Mouse (Mus musculus): Measurements from ENCODE around the gene Mitf. TPM values are rescaled to one million over a fixed set of nuclear protein-coding genes. Genes with fewer than 3 reads are reported as not detected.

Gene Mitf
- total and polyA plus RNA-seq, 2 experiments from 2014 or later, result 2.6 to 7.0 TPM

DNA sequence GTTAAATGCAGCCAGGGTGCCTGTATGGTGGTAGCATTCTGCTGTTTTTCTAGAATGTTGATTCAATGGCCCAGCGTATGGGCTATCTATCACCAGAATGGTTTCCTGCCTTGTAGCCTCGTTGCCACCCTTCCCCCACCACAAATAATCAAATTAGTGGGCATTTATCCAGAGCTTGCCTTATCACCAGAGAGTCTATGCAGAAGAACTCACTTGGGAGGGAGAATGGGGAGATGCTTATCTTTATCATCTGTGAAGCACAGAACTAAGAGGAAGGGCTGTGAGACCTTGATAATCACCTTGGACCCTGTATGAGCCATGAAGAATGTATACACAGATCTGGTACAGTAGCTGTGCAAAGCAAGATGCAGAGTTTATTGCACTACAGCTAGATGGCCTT, 70.1 kb downstream of the Mitf start:
- TF ChIP-seq CTCF (IDR thresholded peaks at IDR 0.05; ENCODE audit: low read depth), result no peak
- no peak overlapping the region for H3K27ac ChIP-seq
- no peaks in the 10 kb centered on the region for H3K9me3 ChIP-seq (ENCODE audit: low read length)
- no peaks in the 10 kb centered on the region for H3K27me3 ChIP-seq (ENCODE audit: insufficient read depth, low read length)
- H3K9ac ChIP-seq (replicated peaks; ENCODE audit: low read length), result no peak overlapping the region
- ATAC-seq, result no peak
- H3K4me2 ChIP-seq (ENCODE audit: low read depth, low read length), result no peak overlapping the region
- H3K36me3 ChIP-seq (ENCODE audit: insufficient read depth, low read length), result no peaks in the 10 kb centered on the region
- 72% methylated on average over 2 of the region's 2 CpGs for WGBS
- no peaks in the 10 kb centered on the region for H3K4me1 ChIP-seq (ENCODE audit: insufficient read depth, low read length)
- no peak for DNase-seq (ENCODE audit: low spot score)
- H3K4me3 ChIP-seq (ENCODE audit: low read length), result no peak overlapping the region

DNA sequence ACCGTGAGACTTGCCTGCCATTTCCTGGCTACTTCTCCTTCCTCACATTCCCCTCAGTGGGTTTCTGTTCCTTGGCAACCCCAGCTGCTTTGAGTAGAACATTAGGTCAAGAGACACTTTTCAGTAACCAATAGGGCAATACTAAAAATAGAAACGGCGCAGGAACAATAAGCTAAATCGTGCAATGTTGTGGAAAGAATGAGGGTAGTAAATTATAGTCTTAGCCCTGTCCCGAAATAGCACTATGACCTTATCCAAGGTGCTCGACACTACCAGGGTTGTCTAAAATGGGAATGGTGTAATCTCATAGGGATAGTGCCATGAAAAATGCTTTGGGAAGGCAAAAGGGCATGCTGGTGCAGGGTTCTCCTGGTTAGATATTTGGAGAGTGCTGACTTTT, 70.6 kb downstream of the Mitf start:
- Histone ChIP-seq H3K36me3 (ENCODE audit: insufficient read depth, low read length) (no peaks in the 10 kb centered on the region), H3K9ac (replicated peaks; ENCODE audit: low read length) (no peak overlapping the region), H3K4me2 (ENCODE audit: low read depth, low read length) (no peak overlapping the region), H3K4me3 (ENCODE audit: low read length) (no peak overlapping the region), H3K9me3 (ENCODE audit: low read length) (no peaks in the 10 kb centered on the region), H3K4me1 (ENCODE audit: insufficient read depth, low read length) (no peaks in the 10 kb centered on the region), H3K27ac (no peak overlapping the region), H3K27me3 (ENCODE audit: insufficient read depth, low read length) (no peaks in the 10 kb centered on the region)
- DNase-seq (ENCODE audit: low spot score), result peak; percentile 23
- 35% methylated on average over 6 of the region's 6 CpGs for WGBS
- ATAC-seq, result no peak
- no peak for TF ChIP-seq CTCF (IDR thresholded peaks at IDR 0.05; ENCODE audit: low read depth)

DNA sequence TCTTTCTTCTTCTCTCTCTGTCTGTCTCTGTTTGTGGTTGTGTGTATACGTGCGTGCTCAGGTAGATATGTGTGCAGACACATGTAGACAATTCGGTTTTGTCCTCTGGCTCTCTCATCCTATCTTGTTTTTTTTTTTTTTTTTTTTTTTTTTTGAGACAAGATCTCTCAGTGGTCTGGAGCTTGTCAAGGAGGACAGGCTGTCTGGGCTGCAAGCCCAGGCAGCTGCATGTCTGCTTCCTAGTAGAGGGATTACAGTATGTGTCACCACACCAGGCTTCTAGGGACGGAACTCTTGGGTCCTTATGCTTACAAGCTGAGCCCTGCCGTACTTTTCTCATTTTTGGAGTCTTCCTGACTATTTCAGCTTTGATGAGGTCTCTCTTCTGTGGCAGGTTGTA, 73.5 kb downstream of the Mitf start:
- WGBS, result 77% methylated on average over 5 of the region's 5 CpGs
- no peak for ATAC-seq

DNA sequence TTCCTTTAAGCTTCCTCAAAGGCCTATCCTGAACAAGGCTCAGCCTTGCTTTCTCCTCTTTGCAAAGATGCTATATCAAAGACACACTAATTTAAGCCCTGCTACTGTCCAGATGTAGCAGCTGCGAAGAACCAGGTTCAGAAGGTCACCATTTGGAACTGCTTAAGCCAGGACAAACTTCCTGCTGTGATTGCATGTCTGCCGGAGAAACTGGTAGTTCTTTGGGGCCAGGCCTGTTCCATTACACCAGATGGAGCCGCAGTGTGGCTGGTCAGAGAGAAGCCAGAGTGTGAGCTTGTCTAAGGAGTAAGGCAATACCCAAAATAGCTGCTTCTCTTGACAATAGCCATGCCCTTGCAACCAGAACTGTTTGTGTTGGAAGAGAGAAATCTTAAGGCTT, 75.1 kb downstream of the Mitf start:
- H3K9ac ChIP-seq (replicated peaks; ENCODE audit: low read length), result no peak overlapping the region
- H3K4me2 ChIP-seq (ENCODE audit: low read depth, low read length), result no peak overlapping the region
- no peaks in the 10 kb centered on the region for H3K36me3 ChIP-seq (ENCODE audit: insufficient read depth, low read length)
- H3K27me3 ChIP-seq (ENCODE audit: insufficient read depth, low read length), result no peaks in the 10 kb centered on the region
- 52% methylated on average over 3 of the region's 3 CpGs for WGBS
- no peak for DNase-seq (ENCODE audit: low spot score)
- H3K9me3 ChIP-seq (ENCODE audit: low read length), result no peaks in the 10 kb centered on the region
- no peak overlapping the region for H3K27ac ChIP-seq
- no peaks in the 10 kb centered on the region for H3K4me1 ChIP-seq (ENCODE audit: insufficient read depth, low read length)
- no peak overlapping the region for H3K4me3 ChIP-seq (ENCODE audit: low read length)
- TF ChIP-seq CTCF (IDR thresholded peaks at IDR 0.05; ENCODE audit: low read depth), result no peak
- ATAC-seq, result no peak

More for the DNA sequence above, 73.5 kb downstream of the Mitf start:
- no peaks in the 10 kb centered on the region for H3K4me1 ChIP-seq (ENCODE audit: insufficient read depth, low read length)
- TF ChIP-seq CTCF (IDR thresholded peaks at IDR 0.05; ENCODE audit: low read depth), result no peak
- H3K4me3 ChIP-seq (ENCODE audit: low read length), result no peak overlapping the region
- H3K9me3 ChIP-seq (ENCODE audit: low read length), result no peaks in the 10 kb centered on the region
- no peaks in the 10 kb centered on the region for H3K27me3 ChIP-seq (ENCODE audit: insufficient read depth, low read length)
- H3K27ac ChIP-seq, result no peak overlapping the region
- no peak overlapping the region for H3K9ac ChIP-seq (replicated peaks; ENCODE audit: low read length)
- no peak overlapping the region for H3K4me2 ChIP-seq (ENCODE audit: low read depth, low read length)
- no peaks in the 10 kb centered on the region for H3K36me3 ChIP-seq (ENCODE audit: insufficient read depth, low read length)
- DNase-seq (ENCODE audit: low spot score), result no peak

DNA sequence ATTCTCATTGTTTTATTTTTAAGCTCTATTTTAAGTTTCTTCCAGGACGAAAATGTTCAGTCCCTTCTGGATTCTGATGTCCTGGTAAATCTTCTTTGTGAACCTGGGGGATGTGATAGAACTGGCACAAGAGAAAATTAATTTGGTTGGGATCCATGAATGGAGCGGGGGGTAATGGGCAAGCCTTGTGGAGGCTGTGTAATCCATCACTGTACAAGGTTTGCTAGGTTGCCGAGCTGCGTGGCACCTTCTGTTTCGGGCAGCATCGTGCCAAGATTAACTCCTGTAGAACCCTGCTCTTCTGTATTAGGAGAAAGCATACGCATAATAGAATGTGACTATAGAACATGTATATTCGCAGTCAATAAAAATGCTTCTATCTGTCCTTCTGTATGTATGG, 76.1 kb downstream of the Mitf start:
- Histone ChIP-seq H3K27me3 (ENCODE audit: insufficient read depth, low read length) (no peaks in the 10 kb centered on the region), H3K27ac (no peak overlapping the region), H3K9me3 (ENCODE audit: low read length) (no peaks in the 10 kb centered on the region), H3K4me2 (ENCODE audit: low read depth, low read length) (no peak overlapping the region), H3K4me1 (ENCODE audit: insufficient read depth, low read length) (no peaks in the 10 kb centered on the region), H3K36me3 (ENCODE audit: insufficient read depth, low read length) (no peaks in the 10 kb centered on the region), H3K4me3 (ENCODE audit: low read length) (no peak overlapping the region), H3K9ac (replicated peaks; ENCODE audit: low read length) (no peak overlapping the region)
- no peak for TF ChIP-seq CTCF (IDR thresholded peaks at IDR 0.05; ENCODE audit: low read depth)
- no peak for ATAC-seq
- WGBS, result 56% methylated on average over 8 of the region's 8 CpGs
- DNase-seq (ENCODE audit: low spot score), result peak; percentile 57

DNA sequence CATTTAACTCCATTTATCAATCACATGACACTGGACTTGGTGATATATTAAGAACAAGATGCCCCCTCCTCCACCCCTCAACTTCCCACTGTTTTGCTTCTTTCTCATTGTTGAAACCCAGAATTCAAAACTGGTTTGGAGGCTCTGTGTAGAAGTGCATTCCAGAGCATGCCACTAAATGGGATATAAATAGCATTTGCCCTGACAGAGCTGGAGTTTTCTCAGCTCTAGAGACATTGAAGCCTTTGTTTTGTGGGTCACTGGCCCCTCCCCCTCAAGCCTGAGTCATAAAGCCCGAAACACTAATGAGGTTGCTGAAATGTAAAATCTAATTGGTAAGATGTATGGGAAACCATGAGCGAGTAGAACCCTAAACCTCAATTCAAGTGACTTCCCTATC, 76.6 kb downstream of the Mitf start:
- DNase-seq (ENCODE audit: low spot score) (peak; percentile 22), ATAC-seq (no peak)
- no peaks in the 10 kb centered on the region for H3K4me1 ChIP-seq (ENCODE audit: insufficient read depth, low read length)
- WGBS, result 25% methylated on average over 2 of the region's 2 CpGs
- H3K9me3 ChIP-seq (ENCODE audit: low read length), result no peaks in the 10 kb centered on the region
- H3K4me3 ChIP-seq (ENCODE audit: low read length), result no peak overlapping the region
- no peaks in the 10 kb centered on the region for H3K36me3 ChIP-seq (ENCODE audit: insufficient read depth, low read length)
- H3K27ac ChIP-seq, result no peak overlapping the region
- no peak overlapping the region for H3K4me2 ChIP-seq (ENCODE audit: low read depth, low read length)
- no peak overlapping the region for H3K9ac ChIP-seq (replicated peaks; ENCODE audit: low read length)
- no peaks in the 10 kb centered on the region for H3K27me3 ChIP-seq (ENCODE audit: insufficient read depth, low read length)
- TF ChIP-seq CTCF (IDR thresholded peaks at IDR 0.05; ENCODE audit: low read depth), result no peak

DNA sequence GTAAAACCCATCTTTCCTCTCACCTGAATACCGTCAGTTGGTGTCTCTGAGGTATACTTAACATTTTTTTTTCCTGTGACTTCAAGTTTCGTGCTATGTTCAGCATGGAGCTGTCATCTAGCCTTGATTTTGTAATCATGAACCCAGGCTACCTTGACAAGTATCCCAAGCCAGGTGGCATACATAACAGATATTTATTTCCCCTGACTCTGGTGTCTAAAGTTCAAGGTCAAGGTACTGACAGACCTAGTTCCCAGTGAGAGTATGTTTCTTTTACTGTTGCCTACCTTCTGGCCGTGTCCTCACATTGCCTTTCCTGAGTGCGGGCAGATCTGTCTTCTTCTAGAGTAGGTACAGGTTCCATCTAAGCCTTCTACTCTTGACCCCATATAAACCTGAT, 78.1 kb downstream of the Mitf start:
- H3K4me1 ChIP-seq (ENCODE audit: insufficient read depth, low read length), result no peaks in the 10 kb centered on the region
- no peak for TF ChIP-seq CTCF (IDR thresholded peaks at IDR 0.05; ENCODE audit: low read depth)
- ATAC-seq, result no peak
- H3K36me3 ChIP-seq (ENCODE audit: insufficient read depth, low read length), result no peaks in the 10 kb centered on the region
- no peak overlapping the region for H3K9ac ChIP-seq (replicated peaks; ENCODE audit: low read length)
- H3K4me2 ChIP-seq (ENCODE audit: low read depth, low read length), result no peak overlapping the region
- no peaks in the 10 kb centered on the region for H3K27me3 ChIP-seq (ENCODE audit: insufficient read depth, low read length)
- H3K4me3 ChIP-seq (ENCODE audit: low read length), result no peak overlapping the region
- no peaks in the 10 kb centered on the region for H3K9me3 ChIP-seq (ENCODE audit: low read length)
- DNase-seq (ENCODE audit: low spot score), result no peak
- H3K27ac ChIP-seq, result no peak overlapping the region
- 85% methylated on average over 4 of the region's 4 CpGs for WGBS
